Mouse (Mus musculus): Measurements from ENCODE around the gene Ppy. TPM values are rescaled to one million over a fixed set of nuclear protein-coding genes. Genes with fewer than 3 reads are reported as not detected.

Ppy gene
- polyA plus RNA-seq, 2 experiments: not detected

- ATAC-seq (ENCODE audit: insufficient read depth): no peak
- H3K27ac ChIP-seq: no peak overlapping the region
- H3K36me3 ChIP-seq (replicated peaks; ENCODE audit: control insufficient read depth, insufficient read depth, low read depth): no peaks in the 10 kb centered on the region
- H3K9ac ChIP-seq (replicated peaks): no peak overlapping the region
- H3K4me2 ChIP-seq (ENCODE audit: low read depth): no peak overlapping the region
- 62% methylated on average over 4 of the region's 4 CpGs for WGBS (ENCODE audit: insufficient replicate concordance)
- no peaks in the 10 kb centered on the region for H3K4me1 ChIP-seq (replicated peaks; ENCODE audit: control insufficient read depth in 2 of 2, insufficient read depth in 2 of 2, low read length in 1 of 2)
- H3K9me3 ChIP-seq (ENCODE audit: control insufficient read depth, low read length): no peaks in the 10 kb centered on the region
- DNase-seq (ENCODE audit: low read depth in 3 of 3, low spot score in 3 of 3): no peak
- no peak for TF ChIP-seq EP300 (IDR thresholded peaks at IDR 0.05; ENCODE audit: low read depth)
- TF ChIP-seq CTCF (IDR thresholded peaks at IDR 0.05; ENCODE audit: low read depth): no peak
- no peaks in the 10 kb centered on the region for H3K27me3 ChIP-seq (ENCODE audit: control insufficient read depth, insufficient read depth, low read length)
- H3K4me3 ChIP-seq (ENCODE audit: insufficient read depth in 1 of 2, low read depth in 2 of 2, low read length in 2 of 2): no peak overlapping the region
Measured at GRCm38 (mm10) chr11:102051541-102051940, 49.6 kb downstream of the Ppy start.

Other genes starting within 250 kb of the Ppy start
- gene Meox1, start 206.9 kb downstream of the Ppy start, polyA plus RNA-seq (2012; rRNA removed): 0.28 TPM in 2 replicates
- gene Meox1, start 206.9 kb downstream of the Ppy start, polyA plus RNA-seq (2014; fragmentation: Nextera tagmentation; extraction: Ambion mirVana): 0.28 and 0.36 TPM in 2 replicates
- 0.04 and 0.12 TPM in 2 replicates for gene Sost, start 134.3 kb downstream of the Ppy start, polyA plus RNA-seq (2012; rRNA removed)
- gene Sost, start 134.3 kb downstream of the Ppy start, polyA plus RNA-seq (2014; fragmentation: Nextera tagmentation; extraction: Ambion mirVana): not detected in 2 replicates
- not detected in 2 replicates for gene Cfap97d1, start 117.0 kb downstream of the Ppy start, polyA plus RNA-seq (2012; rRNA removed)
- not detected in 2 replicates for gene Cfap97d1, start 117.0 kb downstream of the Ppy start, polyA plus RNA-seq (2014; fragmentation: Nextera tagmentation; extraction: Ambion mirVana)
- gene Dusp3, start 114.3 kb downstream of the Ppy start, polyA plus RNA-seq (2012; rRNA removed): 3.3 and 4.8 TPM in 2 replicates
- gene Dusp3, start 114.3 kb downstream of the Ppy start, polyA plus RNA-seq (2014; fragmentation: Nextera tagmentation; extraction: Ambion mirVana): 6.3 and 7.2 TPM in 2 replicates
- 0.21 and 0.27 TPM in 2 replicates for gene Mpp3, start 72.9 kb downstream of the Ppy start, polyA plus RNA-seq (2012; rRNA removed)
- gene Mpp3, start 72.9 kb downstream of the Ppy start, polyA plus RNA-seq (2014; fragmentation: Nextera tagmentation; extraction: Ambion mirVana): not detected in 2 replicates
- gene Cd300lg, start 59.8 kb downstream of the Ppy start, polyA plus RNA-seq (2012; rRNA removed): 0.29 and 0.38 TPM in 2 replicates
- 0.56 and 0.59 TPM in 2 replicates for gene Cd300lg, start 59.8 kb downstream of the Ppy start, polyA plus RNA-seq (2014; fragmentation: Nextera tagmentation; extraction: Ambion mirVana)
- gene Mpp2, start 12.8 kb downstream of the Ppy start, polyA plus RNA-seq (2012; rRNA removed): 11.9 and 13.1 TPM in 2 replicates
- gene Mpp2, start 12.8 kb downstream of the Ppy start, polyA plus RNA-seq (2014; fragmentation: Nextera tagmentation; extraction: Ambion mirVana): 7.4 and 10.6 TPM in 2 replicates
- gene Pyy, start 6.5 kb upstream of the Ppy start, polyA plus RNA-seq (2012; rRNA removed): 0.22 and 0.57 TPM in 2 replicates
- not detected in 2 replicates for gene Pyy, start 6.5 kb upstream of the Ppy start, polyA plus RNA-seq (2014; fragmentation: Nextera tagmentation; extraction: Ambion mirVana)
- 10.1 and 11.3 TPM in 2 replicates for gene Nags, start 44.2 kb upstream of the Ppy start, polyA plus RNA-seq (2012; rRNA removed)
- gene Nags, start 44.2 kb upstream of the Ppy start, polyA plus RNA-seq (2014; fragmentation: Nextera tagmentation; extraction: Ambion mirVana): 7.2 and 7.5 TPM in 2 replicates
- 8.9 and 9.2 TPM in 2 replicates for gene Tmem101, start 55.1 kb upstream of the Ppy start, polyA plus RNA-seq (2012; rRNA removed)
- gene Tmem101, start 55.1 kb upstream of the Ppy start, polyA plus RNA-seq (2014; fragmentation: Nextera tagmentation; extraction: Ambion mirVana): 7.8 and 8.5 TPM in 2 replicates
- 10.4 and 15.4 TPM in 2 replicates for gene Lsm12, start 84.0 kb upstream of the Ppy start, polyA plus RNA-seq (2012; rRNA removed)
- gene Lsm12, start 84.0 kb upstream of the Ppy start, polyA plus RNA-seq (2014; fragmentation: Nextera tagmentation; extraction: Ambion mirVana): 51.4 and 56.2 TPM in 2 replicates
- 12.6 and 14.8 TPM in 2 replicates for gene G6pc3, start 88.3 kb upstream of the Ppy start, polyA plus RNA-seq (2012; rRNA removed)
- 7.3 and 10.1 TPM in 2 replicates for gene G6pc3, start 88.3 kb upstream of the Ppy start, polyA plus RNA-seq (2014; fragmentation: Nextera tagmentation; extraction: Ambion mirVana)
- gene Hdac5, start 128.8 kb upstream of the Ppy start, polyA plus RNA-seq (2012; rRNA removed): 8.8 and 10.0 TPM in 2 replicates
- gene Hdac5, start 128.8 kb upstream of the Ppy start, polyA plus RNA-seq (2014; fragmentation: Nextera tagmentation; extraction: Ambion mirVana): 6.4 and 7.3 TPM in 2 replicates
- gene BC030867, start 147.6 kb upstream of the Ppy start, polyA plus RNA-seq (2012; rRNA removed): 10.9 and 11.3 TPM in 2 replicates
- gene BC030867, start 147.6 kb upstream of the Ppy start, polyA plus RNA-seq (2014; fragmentation: Nextera tagmentation; extraction: Ambion mirVana): 10.8 and 13.2 TPM in 2 replicates
- gene Asb16, start 167.4 kb upstream of the Ppy start, polyA plus RNA-seq (2012; rRNA removed): 0.39 and 0.44 TPM in 2 replicates
- gene Asb16, start 167.4 kb upstream of the Ppy start, polyA plus RNA-seq (2014; fragmentation: Nextera tagmentation; extraction: Ambion mirVana): 0.05 and 0.08 TPM in 2 replicates
- 19.1 and 19.8 TPM in 2 replicates for gene Tmub2, start 183.6 kb upstream of the Ppy start, polyA plus RNA-seq (2012; rRNA removed)
- 19.3 and 24.7 TPM in 2 replicates for gene Tmub2, start 183.6 kb upstream of the Ppy start, polyA plus RNA-seq (2014; fragmentation: Nextera tagmentation; extraction: Ambion mirVana)
- gene Atxn7l3, start 195.3 kb upstream of the Ppy start, polyA plus RNA-seq (2012; rRNA removed): 11.0 and 11.6 TPM in 2 replicates
- gene Atxn7l3, start 195.3 kb upstream of the Ppy start, polyA plus RNA-seq (2014; fragmentation: Nextera tagmentation; extraction: Ambion mirVana): 3.6 and 4.7 TPM in 2 replicates
- gene Ubtf, start 218.4 kb upstream of the Ppy start, polyA plus RNA-seq (2012; rRNA removed): 19.9 and 34.7 TPM in 2 replicates
- 42.5 and 48.8 TPM in 2 replicates for gene Ubtf, start 218.4 kb upstream of the Ppy start, polyA plus RNA-seq (2014; fragmentation: Nextera tagmentation; extraction: Ambion mirVana)

Data from liver, embryonic 14.5 days (tissue).